Mouse (Mus musculus) liver, embryonic 15.5 days (tissue): ENCODE measurements around the gene Plekhg1. TPM values are rescaled to one million over a fixed set of nuclear protein-coding genes. Genes with fewer than 3 reads are reported as not detected.

ENCODE experiments used
- ATAC-seq: fragments of 200-750 bp; cut with Nextera tagmentation; 2 replicates; pipeline ENCODE4 v1.8.0; 2017; ENCODE audit warnings: moderate number of reproducible peaks, mild to moderate bottlenecking, moderate library complexity; ENCODE audit not compliant: insufficient read depth
- H3K27ac ChIP-seq: fragments of 300-500 bp; sonication (generic); replicated peaks from 2 replicates; pipeline ENCODE4 v1.5.1; 2015; ENCODE audit warnings: mild to moderate bottlenecking, inconsistent platforms
- H3K27me3 ChIP-seq: fragments of 300-500 bp; sonication (generic); 2 replicates; pipeline ENCODE4 v1.6.1; 2015; ENCODE audit warnings: mild to moderate bottlenecking, inconsistent platforms
- H3K36me3 ChIP-seq: fragments of 300-500 bp; sonication (generic); replicated peaks from 2 replicates; pipeline ENCODE4 v1.6.1; 2015; ENCODE audit warnings: moderate library complexity, mild to moderate bottlenecking, inconsistent platforms
- H3K4me1 ChIP-seq: fragments of 300-500 bp; sonication (generic); replicated peaks from 2 replicates; pipeline ENCODE4 v1.6.1; 2015; ENCODE audit warnings: inconsistent platforms
- H3K4me2 ChIP-seq: fragments of 300-500 bp; sonication (generic); 2 replicates; pipeline ENCODE4 v1.6.1; 2015; ENCODE audit warnings: moderate library complexity, mild to moderate bottlenecking, inconsistent platforms
- H3K4me3 ChIP-seq: fragments of 300-500 bp; sonication (generic); replicated peaks from 2 replicates; pipeline ENCODE4 v1.5.1; 2015; ENCODE audit warnings: mild to moderate bottlenecking, inconsistent platforms
- H3K9ac ChIP-seq: fragments of 300-500 bp; sonication (generic); 2 replicates; pipeline ENCODE4 v1.6.1; 2015; ENCODE audit warnings: moderate library complexity, mild to moderate bottlenecking, inconsistent platforms
- H3K9me3 ChIP-seq: fragments of 300-500 bp; sonication (generic); replicated peaks from 2 replicates; pipeline ENCODE4 v1.6.1; 2016; ENCODE audit warnings: inconsistent platforms
- WGBS: fragments of 180-500 bp; shearing (Covaris S2); methylation state at CpG from one replicate; pipeline ENCODE4 v1.1.7; 2015; ENCODE audit warnings: mixed read lengths; ENCODE audit not compliant: insufficient replicate concordance; 5-methylcytosine and 5-hydroxymethylcytosine counted together
- polyA plus RNA-seq: library from polyadenylated mRNA; unstranded; fragments of >200 nt; fragmentation: Nextera tagmentation; extraction: Ambion mirVana; gene quantifications from 2 replicates; pipeline ENCODE4 v1.2.1, GENCODE M21; 2015

The Plekhg1 gene
- polyA plus RNA-seq, 1 experiment from 2014 or later, result 1.0 TPM

- WGBS, result 51% methylated on average over 3 of the region's 3 CpGs
Observed at GRCm38 (mm10) chr10:3715302-3715943, 24.7 kb upstream of the Plekhg1 start.

GRCm38 (mm10) chr10:3718021-3718865, 21.9 kb upstream of the Plekhg1 start:
- ATAC-seq, result peak; percentile 40; the same call in 1 of the 2 replicates
- Histone ChIP-seq H3K9ac (no peak overlapping the region), H3K4me3 (no peak overlapping the region), H3K4me1 (no peaks in the 10 kb centered on the region), H3K27me3 (no peaks in the 10 kb centered on the region), H3K27ac (no peak overlapping the region), H3K9me3 (no peaks in the 10 kb centered on the region), H3K4me2 (no peak overlapping the region), H3K36me3 (no peaks in the 10 kb centered on the region)
- 18% methylated on average over 16 of the region's 16 CpGs for WGBS

More at GRCm38 (mm10) chr10:3715302-3715943, 24.7 kb upstream of the Plekhg1 start:
- Histone ChIP-seq H3K4me3 (no peak overlapping the region), H3K4me2 (no peak overlapping the region), H3K36me3 (no peaks in the 10 kb centered on the region), H3K27me3 (no peaks in the 10 kb centered on the region), H3K27ac (no peak overlapping the region), H3K9me3 (no peaks in the 10 kb centered on the region), H3K4me1 (no peaks in the 10 kb centered on the region), H3K9ac (no peak overlapping the region)
- ATAC-seq, result no peak

- Histone ChIP-seq H3K4me3 (no peak overlapping the region), H3K36me3 (no peaks in the 10 kb centered on the region), H3K4me2 (no peak overlapping the region), H3K4me1 (no peaks in the 10 kb centered on the region), H3K27ac (no peak overlapping the region), H3K9me3 (no peaks in the 10 kb centered on the region), H3K9ac (no peak overlapping the region), H3K27me3 (no peaks in the 10 kb centered on the region)
- no peak for ATAC-seq
- 49% methylated on average over 2 of the region's 2 CpGs for WGBS
Observed at GRCm38 (mm10) chr10:3720296-3720695, 19.9 kb upstream of the Plekhg1 start.

GRCm38 (mm10) chr10:3722339-3722738, 17.8 kb upstream of the Plekhg1 start:
- no peak overlapping the region for H3K4me3 ChIP-seq
- 69% methylated on average over 2 of the region's 2 CpGs for WGBS
- no peak overlapping the region for H3K4me2 ChIP-seq
- H3K27ac ChIP-seq, result no peak overlapping the region
- no peak for ATAC-seq
- no peak overlapping the region for H3K9ac ChIP-seq
- H3K4me1 ChIP-seq, result no peaks in the 10 kb centered on the region
- H3K27me3 ChIP-seq, result no peaks in the 10 kb centered on the region
- no peaks in the 10 kb centered on the region for H3K9me3 ChIP-seq
- H3K36me3 ChIP-seq, result no peaks in the 10 kb centered on the region

- Histone ChIP-seq H3K27me3 (no peaks in the 10 kb centered on the region), H3K9me3 (no peaks in the 10 kb centered on the region), H3K9ac (no peak overlapping the region), H3K4me1 (no peaks in the 10 kb centered on the region), H3K27ac (no peak overlapping the region), H3K36me3 (no peaks in the 10 kb centered on the region), H3K4me3 (no peak overlapping the region), H3K4me2 (no peak overlapping the region)
- no peak for ATAC-seq
- 39% methylated on average over 1 of the region's 1 CpGs for WGBS
Observed at GRCm38 (mm10) chr10:3724665-3725064, 15.5 kb upstream of the Plekhg1 start.

- no peak for ATAC-seq
- Histone ChIP-seq H3K4me2 (no peak overlapping the region), H3K36me3 (no peaks in the 10 kb centered on the region), H3K9me3 (no peaks in the 10 kb centered on the region), H3K4me1 (no peaks in the 10 kb centered on the region), H3K9ac (no peak overlapping the region), H3K27me3 (no peaks in the 10 kb centered on the region), H3K4me3 (no peak overlapping the region), H3K27ac (no peak overlapping the region)
- WGBS, result 58% methylated on average over 3 of the region's 3 CpGs
Observed at GRCm38 (mm10) chr10:3729666-3730065, 10.5 kb upstream of the Plekhg1 start.

- Histone ChIP-seq H3K27ac (no peak overlapping the region), H3K4me1 (no peaks in the 10 kb centered on the region), H3K9me3 (no peaks in the 10 kb centered on the region), H3K9ac (no peak overlapping the region), H3K4me3 (no peak overlapping the region), H3K36me3 (no peaks in the 10 kb centered on the region), H3K4me2 (no peak overlapping the region), H3K27me3 (no peaks in the 10 kb centered on the region)
- 36% methylated on average over 4 of the region's 4 CpGs for WGBS
- no peak for ATAC-seq
Observed at GRCm38 (mm10) chr10:3730314-3730713, 9.8 kb upstream of the Plekhg1 start.

- Histone ChIP-seq H3K27me3 (peaks cover 29% of the 10 kb centered on the region), H3K27ac (no peak overlapping the region), H3K9ac (no peak overlapping the region), H3K4me1 (no peaks in the 10 kb centered on the region), H3K36me3 (no peaks in the 10 kb centered on the region), H3K4me2 (no peak overlapping the region), H3K9me3 (no peaks in the 10 kb centered on the region), H3K4me3 (no peak overlapping the region)
- no peak for ATAC-seq
- 54% methylated on average over 3 of the region's 3 CpGs for WGBS
Observed at GRCm38 (mm10) chr10:3737034-3737433, 3.1 kb upstream of the Plekhg1 start.

- Histone ChIP-seq H3K4me1 (no peaks in the 10 kb centered on the region), H3K9ac (peak overlapping the region; percentile 32; the same call in 1 of the 2 replicates), H3K27me3 (peaks cover 30% of the 10 kb centered on the region), H3K4me3 (peak overlapping the region; percentile 58), H3K9me3 (no peaks in the 10 kb centered on the region), H3K27ac (peak overlapping the region; percentile 53), H3K4me2 (peak overlapping the region; percentile 74), H3K36me3 (no peaks in the 10 kb centered on the region)
- WGBS, result under 1% methylated on average over 36 of the region's 47 CpGs
- peak; percentile 52 for ATAC-seq
Observed at GRCm38 (mm10) chr10:3740504-3741388, 582 bp downstream of the Plekhg1 start.

GRCm38 (mm10) chr10:3741791-3742190, 1.6 kb downstream of the Plekhg1 start:
- WGBS, result 6% methylated on average over 5 of the region's 5 CpGs
- H3K4me3 ChIP-seq, result no peak overlapping the region

GRCm38 (mm10) chr10:3743069-3743468, 2.9 kb downstream of the Plekhg1 start:
- no peaks in the 10 kb centered on the region for H3K36me3 ChIP-seq
- H3K4me3 ChIP-seq, result no peak overlapping the region
- 33% methylated on average over 2 of the region's 2 CpGs for WGBS
- H3K27ac ChIP-seq, result no peak overlapping the region
- peaks cover 30% of the 10 kb centered on the region for H3K27me3 ChIP-seq
- H3K9ac ChIP-seq, result no peak overlapping the region
- H3K4me1 ChIP-seq, result no peaks in the 10 kb centered on the region
- no peak for ATAC-seq
- H3K4me2 ChIP-seq, result no peak overlapping the region
- no peaks in the 10 kb centered on the region for H3K9me3 ChIP-seq

More at GRCm38 (mm10) chr10:3741791-3742190, 1.6 kb downstream of the Plekhg1 start:
- Histone ChIP-seq H3K4me2 (no peak overlapping the region), H3K27me3 (peaks cover 30% of the 10 kb centered on the region), H3K9me3 (no peaks in the 10 kb centered on the region), H3K4me1 (no peaks in the 10 kb centered on the region), H3K27ac (no peak overlapping the region), H3K9ac (no peak overlapping the region), H3K36me3 (no peaks in the 10 kb centered on the region)
- no peak for ATAC-seq
